Comparison of ENCODE assay signal across 15 mouse cellular contexts in the genomic region with DNA sequence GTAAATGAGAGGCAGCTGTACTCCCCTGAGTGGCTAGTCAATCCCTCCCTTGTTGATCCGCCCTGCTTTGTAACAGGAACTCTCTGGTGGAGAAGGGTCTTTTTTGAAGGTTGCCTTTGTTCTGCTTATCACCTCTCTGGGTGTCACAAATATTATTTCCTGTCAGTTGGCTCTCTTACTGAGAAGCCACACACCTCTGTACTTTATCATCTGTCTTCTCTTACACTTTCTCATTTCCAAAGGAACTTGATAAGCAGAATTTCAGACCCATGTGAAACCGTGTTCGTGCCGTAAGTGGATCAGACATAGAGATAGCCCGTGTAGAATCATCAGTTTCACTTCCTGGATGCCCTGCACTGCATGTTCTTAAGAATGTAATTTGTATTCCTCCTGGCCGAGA.
A peak's percentile ranks its signal among the peaks of the same experiment; 100 is the strongest.
DNase-seq lines count a peak whose midpoint lies in the region; ATAC-seq lines count a peak whose summit lies in the region.
"Had no signal": no experiment of that assay in that cellular context is flagged by ENCODE, and none has a peak within 500 bp of the region (broad histone marks: within the 10 kb centered on the region; RNA-seq: fewer than 3 reads in every experiment).

No protein-coding gene starts in this region.

- peak; percentile 72 for DNase-seq in heart, adult 11 months
- no peak for DNase-seq in heart, postnatal 25 days (ENCODE audit: low spot score)
- DNase-seq in induced T-regulatory cell, adult 2 months (ENCODE audit: low read depth) = peak; percentile 78
- DNase-seq in thymus, postnatal 0 days (ENCODE audit: low spot score) = peak; percentile 62
- DNase-seq in layer of hippocampus, adult 11-12 months (ENCODE audit: low spot score) = no peak
- DNase-seq in kidney, postnatal 36 days = no peak
- DNase-seq in right cerebral cortex, postnatal 4 days = no peak
- DNase-seq: adrenal gland, postnatal 14 days; cerebellum, adult 8-10 months; kidney, adult 18-20 months; kidney, postnatal 4 days; layer of hippocampus, postnatal 36 days; lung, postnatal 36 days; midbrain, embryonic 14.5 days had no signal

- intact Hi-C loops in heart, postnatal 25 days (cut with DNase I) = no loop called here

- peak; percentile 76 for ATAC-seq in CD4-positive, CD25-positive, alpha-beta regulatory T cell, adult 4 months

Comparison
In these comparisons a context has a peak if more than half of its experiments do, and no peak if none do; other contexts are left out.
1. DNase-seq: peak in heart, adult 11 months (single experiment), induced T-regulatory cell, adult 2 months (single experiment) and thymus, postnatal 0 days (single experiment); none in heart, postnatal 25 days (single experiment), layer of hippocampus, adult 11-12 months (single experiment), kidney, postnatal 36 days (0 of 2) and right cerebral cortex, postnatal 4 days (single experiment).